8 mouse cellular contexts compared by ENCODE assay signal in the genomic region with DNA sequence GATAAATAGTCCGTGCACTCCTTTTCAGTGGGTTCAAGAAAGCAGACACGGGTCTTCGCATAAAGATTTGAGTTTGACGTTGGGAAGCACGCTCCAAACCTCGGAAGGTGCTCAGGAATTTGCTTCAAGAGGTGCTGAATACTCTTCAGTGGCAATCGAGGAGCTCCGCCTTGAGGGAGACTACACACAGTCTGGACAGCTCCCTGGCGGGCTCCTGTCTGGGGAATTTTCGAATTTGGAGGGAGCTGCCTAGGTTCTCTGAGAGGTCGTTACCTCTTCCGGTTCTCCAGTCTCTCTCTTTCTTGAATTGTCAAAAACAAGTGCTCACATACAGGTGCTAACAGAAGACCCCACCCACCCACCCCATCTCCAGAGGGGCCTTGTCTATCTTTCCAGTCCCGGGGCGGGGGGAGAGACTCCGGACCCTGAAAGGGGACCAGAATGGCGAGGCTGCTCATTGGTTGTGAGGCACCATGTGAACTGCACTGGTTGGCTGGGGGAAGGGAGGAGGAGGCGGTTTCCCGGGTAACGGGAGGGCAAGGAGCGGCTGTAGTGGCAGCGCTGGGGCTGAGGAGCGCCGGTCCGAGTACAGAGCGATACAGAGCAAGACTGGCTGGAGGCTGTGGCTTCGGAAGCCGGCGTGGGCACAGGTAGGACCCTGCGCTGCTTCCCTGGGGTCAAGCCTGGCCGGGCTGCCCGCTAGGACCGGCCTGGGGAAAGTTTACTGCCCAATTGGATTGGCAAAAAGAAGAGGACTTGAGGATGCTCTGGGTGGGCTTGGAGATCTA. TPM values are rescaled to one million over a fixed set of nuclear protein-coding genes. Genes with fewer than 3 reads are reported as not detected.
DNase-seq lines count a peak whose midpoint lies in the region.

No protein-coding gene starts in this region.

- peak; percentile 24 for DNase-seq in NIH3T3 (ENCODE audit: low read depth)
- peak; percentile 93 for DNase-seq in cerebellum, adult 9-11 months
- DNase-seq in frontal cortex, adult 2 months (ENCODE audit: extremely low spot score in 1 of 2, low spot score in 1 of 2) = peak; percentile 84 to 89
- DNase-seq in induced T-regulatory cell, adult 2 months (ENCODE audit: low read depth) = peak; percentile 47
- DNase-seq in left cerebral cortex, adult 11 months (ENCODE audit: low spot score) = peak; percentile 85
- peak; percentile 68 for DNase-seq in lung, postnatal 36 days
- peak; percentile 57 for DNase-seq in retina, postnatal 7 days (ENCODE audit: low read depth, low spot score)
- DNase-seq in spleen, adult 12 weeks (ENCODE audit: low spot score) = no peak

RNA-seq across cellular contexts. Expression of a gene that starts 50.2 kb away (rescaled TPM):
- polyA plus RNA-seq in frontal cortex, adult 2 months (2012; rRNA removed) = 48.9 and 49.2 TPM in 2 replicates
